Mouse (Mus musculus) cerebellum, adult 9-10 months (tissue): ENCODE results near the gene Glmp.
"Not testable (repeated sequence)": the region's sequence is repeated elsewhere in the genome, so short reads cannot be mapped to it uniquely, and the experiment has no call there.

Source experiments
- DNase-seq: peaks from one replicate; pipeline ENCODE4 v3.0.0; 2022

Gene Glmp

GRCm38 (mm10) chr3:88378599-88378998 lies 53.8 kb downstream of the Glmp start, which contains the start of gene Bglap2:
Gene Bglap2, minus strand, starts transcription at chr3:88378699.
- DNase-seq = not testable (repeated sequence)
